Mouse (Mus musculus) kidney, postnatal 10 days (tissue): ENCODE measurements around the gene Inpp4b.

Source experiments
- DNase-seq: peaks from one replicate; pipeline ENCODE4 v3.0.0; 2021; ENCODE audit warnings: mixed read lengths

Inpp4b gene

GRCm38 (mm10) chr8:81736103-81736502 is 393.7 kb downstream of the Inpp4b start:
- no peak for DNase-seq

GRCm38 (mm10) chr8:81742588-81742987 is 400.2 kb downstream of the Inpp4b start:
- no peak for DNase-seq

- DNase-seq, result no peak
Observed at GRCm38 (mm10) chr8:81743040-81743439, 400.7 kb downstream of the Inpp4b start.

GRCm38 (mm10) chr8:81745439-81745838 is 403.1 kb downstream of the Inpp4b start:
- no peak for DNase-seq

- DNase-seq, result no peak
Observed at GRCm38 (mm10) chr8:81751159-81751558, 408.8 kb downstream of the Inpp4b start.

- no peak for DNase-seq
Observed at GRCm38 (mm10) chr8:81756663-81757062, 414.3 kb downstream of the Inpp4b start.

GRCm38 (mm10) chr8:81757580-81758144 is 415.3 kb downstream of the Inpp4b start:
- no peak for DNase-seq

GRCm38 (mm10) chr8:81761466-81761865 is 419.1 kb downstream of the Inpp4b start:
- DNase-seq, result no peak

- no peak for DNase-seq
Observed at GRCm38 (mm10) chr8:81766033-81766432, 423.7 kb downstream of the Inpp4b start.

- peak; percentile 53 for DNase-seq
Observed at GRCm38 (mm10) chr8:81767411-81768312, 425.3 kb downstream of the Inpp4b start.

GRCm38 (mm10) chr8:81768313-81768675 is 425.9 kb downstream of the Inpp4b start:
- peak; percentile 56 for DNase-seq

- DNase-seq, result no peak
Observed at GRCm38 (mm10) chr8:81768731-81769445, 426.5 kb downstream of the Inpp4b start.

GRCm38 (mm10) chr8:81770603-81771276 is 428.4 kb downstream of the Inpp4b start:
- no peak for DNase-seq

GRCm38 (mm10) chr8:81772855-81773254 is 430.5 kb downstream of the Inpp4b start:
- no peak for DNase-seq

GRCm38 (mm10) chr8:81773305-81773965 is 431.1 kb downstream of the Inpp4b start:
- DNase-seq, result no peak

- DNase-seq, result no peak
Observed at GRCm38 (mm10) chr8:81774010-81774409, 431.7 kb downstream of the Inpp4b start.

- DNase-seq, result no peak
Observed at GRCm38 (mm10) chr8:81774454-81774853, 432.1 kb downstream of the Inpp4b start.

- DNase-seq, result no peak
Observed at GRCm38 (mm10) chr8:81776516-81777237, 434.3 kb downstream of the Inpp4b start.

- no peak for DNase-seq
Observed at GRCm38 (mm10) chr8:81777704-81778103, 435.3 kb downstream of the Inpp4b start.

- no peak for DNase-seq
Observed at GRCm38 (mm10) chr8:81779440-81779839, 437.1 kb downstream of the Inpp4b start.

GRCm38 (mm10) chr8:81780166-81780565 is 437.8 kb downstream of the Inpp4b start:
- no peak for DNase-seq
